Mouse (Mus musculus) lung, adult 2 months (tissue): ENCODE data around the gene Patl2.

ENCODE experiments used
- CTCF ChIP-seq: fragments of 200-500 bp; IDR thresholded peaks from 2 replicates; pipeline ENCODE4 v1.5.1; 2011; ENCODE audit warnings: mild to moderate bottlenecking, low read length, control low read depth; ENCODE audit not compliant: insufficient read depth
- POLR2A ChIP-seq: fragments of 200-500 bp; IDR thresholded peaks from 2 replicates; pipeline ENCODE4 v1.6.1; 2011; ENCODE audit warnings: low read depth, mild to moderate bottlenecking, control low read depth, low read length, borderline replicate concordance; ENCODE audit errors: extremely low read depth

DNA sequence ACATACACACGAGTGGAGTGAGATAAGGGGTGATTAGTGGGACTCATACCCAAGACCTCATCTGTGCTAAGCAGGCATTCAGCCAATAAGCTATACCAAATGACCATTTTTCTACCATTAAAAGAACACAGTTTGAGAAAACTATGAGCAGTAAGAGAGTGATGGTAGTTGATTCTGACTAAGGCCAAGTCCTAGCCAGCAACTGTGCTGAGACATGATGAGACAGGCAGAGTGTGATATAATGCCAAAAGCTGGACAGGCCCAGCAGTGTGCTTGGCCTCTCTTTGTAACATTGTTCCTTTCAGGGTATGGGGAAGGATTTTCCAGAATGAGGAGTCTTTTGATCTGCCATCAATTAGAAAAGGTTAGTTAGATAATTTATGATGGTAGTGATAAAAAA lies 15.5 kb upstream of the Patl2 start:
- no peak for TF ChIP-seq POLR2A
- TF ChIP-seq CTCF: no peak
